Mouse (Mus musculus) hindbrain, postnatal 0 days (tissue): Measurements from ENCODE around the gene Ptprs. TPM values are rescaled to one million over a fixed set of nuclear protein-coding genes. Genes with fewer than 3 reads are reported as not detected.

Experiments
- ATAC-seq: fragments of 200-750 bp; cut with Nextera tagmentation; 2 replicates; pipeline ENCODE4 v1.8.0; 2017; ENCODE audit warnings: mild to moderate bottlenecking, moderate TSS enrichment, moderate library complexity
- DNase-seq: peaks from one replicate; pipeline ENCODE4 v3.0.0-alpha.2; 2015; ENCODE audit warnings: low spot score
- H3K27ac ChIP-seq: fragments of 300-500 bp; sonication (generic); 2 replicates; pipeline ENCODE4 v1.5.1; 2014; ENCODE audit warnings: mild to moderate bottlenecking
- H3K27me3 ChIP-seq: fragments of 300-500 bp; sonication (generic); 2 replicates; pipeline ENCODE4 v1.6.1; 2014; ENCODE audit warnings: low read length, mixed read lengths; ENCODE audit not compliant: insufficient read depth
- H3K36me3 ChIP-seq: fragments of 300-500 bp; sonication (generic); 2 replicates; pipeline ENCODE4 v1.6.1; 2014; ENCODE audit warnings: low read length, mixed read lengths; ENCODE audit not compliant: insufficient read depth
- H3K4me1 ChIP-seq: fragments of 300-500 bp; sonication (generic); 2 replicates; pipeline ENCODE4 v1.6.1; 2014; ENCODE audit warnings: antibody characterized with exemption, low read length, mixed read lengths; ENCODE audit not compliant: insufficient read depth
- H3K4me2 ChIP-seq: fragments of 300-500 bp; sonication (generic); 2 replicates; pipeline ENCODE4 v1.6.1; 2014; ENCODE audit warnings: low read depth, mild to moderate bottlenecking, low read length, moderate library complexity, mixed read lengths
- H3K4me3 ChIP-seq: fragments of 300-500 bp; sonication (generic); 2 replicates; pipeline ENCODE4 v1.5.1; 2014; ENCODE audit warnings: low read length
- H3K9ac ChIP-seq: fragments of 300-500 bp; sonication (generic); replicated peaks from 2 replicates; pipeline ENCODE4 v1.6.1; 2014; ENCODE audit warnings: mild to moderate bottlenecking, low read length, moderate library complexity, mixed read lengths
- H3K9me3 ChIP-seq: fragments of 300-500 bp; sonication (generic); 2 replicates; pipeline ENCODE4 v1.6.1; 2016; ENCODE audit warnings: low read length, mixed read lengths
- CTCF ChIP-seq: IDR thresholded peaks from 2 replicates; pipeline ENCODE4 v1.5.1; 2016; ENCODE audit warnings: antibody characterized with exemption, control low read depth, low read depth
- WGBS: fragments of 180-500 bp; shearing (Covaris S2); extraction: QIAGEN DNeasy Blood & Tissue Kit; methylation state at CpG from one replicate; pipeline ENCODE4 v1.1.7; 2014; 5-methylcytosine and 5-hydroxymethylcytosine counted together
- polyA plus RNA-seq: library from polyadenylated mRNA; unstranded; fragments of >200 nt; fragmentation: Nextera tagmentation; extraction: Ambion mirVana; gene quantifications from 2 replicates; pipeline ENCODE4 v1.2.1, GENCODE M21; 2015
- total RNA-seq: library from RNA; depleted of rRNA; stranded (reverse); fragments of >200 nt; gene quantifications from 2 replicates; pipeline ENCODE4 v1.2.3, GENCODE M21; 2014

Ptprs gene
- total and polyA plus RNA-seq, 2 experiments from 2014 or later = 198 to 913 TPM

DNA sequence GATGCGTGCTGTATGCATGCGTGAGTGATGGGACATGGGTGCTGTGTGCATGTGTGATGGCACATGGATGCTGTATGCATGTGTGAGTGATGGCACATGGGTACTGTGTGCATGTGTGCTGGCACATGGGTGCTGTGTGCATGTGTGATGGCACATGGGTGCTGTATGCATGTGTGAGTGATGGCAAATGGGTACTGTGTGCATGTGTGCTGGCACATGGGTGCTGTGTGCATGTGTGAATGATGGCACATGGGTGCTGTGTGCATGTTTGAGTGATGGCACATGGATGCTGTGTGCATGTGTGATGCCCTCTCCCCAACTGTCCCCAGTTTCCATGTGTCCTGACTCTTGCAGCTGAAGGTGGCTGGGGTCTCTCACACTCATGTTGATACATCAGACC lies 56.3 kb downstream of the Ptprs start:
- H3K27me3 ChIP-seq = no peaks in the 10 kb centered on the region
- DNase-seq (no peak), ATAC-seq (no peak)
- H3K9me3 ChIP-seq = no peaks in the 10 kb centered on the region
- no peak overlapping the region for H3K4me2 ChIP-seq
- no peak overlapping the region for H3K27ac ChIP-seq
- H3K9ac ChIP-seq = no peak overlapping the region
- 100% methylated on average over 2 of the region's 2 CpGs for WGBS
- no peak for TF ChIP-seq CTCF
- H3K4me3 ChIP-seq = no peak overlapping the region
- H3K36me3 ChIP-seq = peaks cover 90% of the 10 kb centered on the region
- no peaks in the 10 kb centered on the region for H3K4me1 ChIP-seq

- Histone ChIP-seq H3K4me2 (no peak overlapping the region), H3K36me3 (peaks cover 95% of the 10 kb centered on the region), H3K4me1 (no peaks in the 10 kb centered on the region), H3K9me3 (no peaks in the 10 kb centered on the region), H3K27ac (no peak overlapping the region), H3K9ac (no peak overlapping the region), H3K4me3 (no peak overlapping the region), H3K27me3 (no peaks in the 10 kb centered on the region)
- 52% methylated on average over 12 of the region's 12 CpGs for WGBS
- ATAC-seq (peak; percentile 8; the same call in 1 of the 2 replicates), DNase-seq (peak; percentile 43)
- no peak for TF ChIP-seq CTCF
These were observed 58.0 kb downstream of the Ptprs start for GRCm38 (mm10) chr17:56418304-56418703.

- ATAC-seq (no peak), DNase-seq (no peak)
- no peak overlapping the region for H3K4me2 ChIP-seq
- H3K9ac ChIP-seq = no peak overlapping the region
- no peaks in the 10 kb centered on the region for H3K27me3 ChIP-seq
- 0 out of 2 replicates have a peak, but pooled peaks cover 2% of the 10 kb centered on the region for H3K4me1 ChIP-seq
- no peaks in the 10 kb centered on the region for H3K9me3 ChIP-seq
- no peak overlapping the region for H3K27ac ChIP-seq
- TF ChIP-seq CTCF = no peak
- H3K36me3 ChIP-seq = peaks cover 92% of the 10 kb centered on the region
- no peak overlapping the region for H3K4me3 ChIP-seq
- 90% methylated on average over 9 of the region's 9 CpGs for WGBS
These were observed 61.5 kb downstream of the Ptprs start for GRCm38 (mm10) chr17:56414785-56415184.

GRCm38 (mm10) chr17:56413113-56413512 lies 63.2 kb downstream of the Ptprs start:
- no peak overlapping the region for H3K4me2 ChIP-seq
- H3K9ac ChIP-seq = no peak overlapping the region
- no peak for TF ChIP-seq CTCF
- no peaks in the 10 kb centered on the region for H3K9me3 ChIP-seq
- WGBS = 69% methylated on average over 13 of the region's 13 CpGs
- no peaks in the 10 kb centered on the region for H3K27me3 ChIP-seq
- DNase-seq (no peak), ATAC-seq (no peak)
- peaks cover 78% of the 10 kb centered on the region for H3K36me3 ChIP-seq
- no peak overlapping the region for H3K27ac ChIP-seq
- 0 out of 2 replicates have a peak, but pooled peaks cover 3% of the 10 kb centered on the region for H3K4me1 ChIP-seq
- H3K4me3 ChIP-seq = no peak overlapping the region

DNA sequence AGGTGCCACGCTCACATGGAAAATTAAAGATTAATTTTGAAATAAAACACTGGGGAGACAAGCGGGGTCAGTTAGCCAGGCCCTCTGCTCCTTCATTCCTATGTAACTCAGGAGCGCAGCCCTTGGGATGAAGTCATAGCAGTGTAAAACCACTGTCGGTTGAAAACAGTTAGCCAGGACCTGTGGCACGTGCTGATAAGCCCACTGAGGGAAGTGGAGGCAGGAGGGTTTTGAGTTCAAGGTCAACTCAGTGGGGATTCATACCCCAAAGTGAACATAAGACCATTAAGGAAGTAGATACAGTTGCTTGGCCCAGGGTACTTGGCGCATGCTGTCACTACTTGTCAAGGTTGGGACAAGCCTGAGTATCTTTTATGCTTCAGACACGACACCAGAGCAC lies 64.8 kb downstream of the Ptprs start:
- no peak for DNase-seq

DNA sequence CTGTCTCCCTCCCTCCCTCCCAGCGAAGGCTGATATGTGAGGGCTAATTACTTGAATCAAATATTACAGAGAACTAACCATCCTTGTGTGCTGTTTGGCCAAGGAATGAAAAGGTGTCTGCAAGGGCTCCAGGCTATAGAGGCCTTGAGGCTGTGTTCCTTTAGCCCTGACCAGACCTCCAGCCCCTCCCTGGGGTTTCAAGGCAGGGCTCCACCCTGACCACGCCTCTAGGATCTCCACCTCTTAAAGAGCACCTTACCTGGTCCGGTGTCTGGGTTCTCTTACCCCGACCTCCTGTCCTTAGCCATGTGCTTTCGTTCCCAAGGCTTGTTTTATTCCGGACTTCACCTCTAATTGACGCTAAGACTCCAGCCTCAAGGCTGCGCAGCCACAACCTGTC lies 66.5 kb downstream of the Ptprs start:
- Histone ChIP-seq H3K9me3 (no peaks in the 10 kb centered on the region), H3K4me2 (no peak overlapping the region), H3K9ac (0 out of 2 replicates have a peak overlapping the region, but pooled peaks have one; percentile 17), H3K4me3 (no peak overlapping the region), H3K27ac (peak overlapping the region; percentile 54; the same call in 1 of the 2 replicates), H3K36me3 (peaks cover 45% of the 10 kb centered on the region), H3K27me3 (no peaks in the 10 kb centered on the region), H3K4me1 (peaks cover 7% of the 10 kb centered on the region; the same call in 1 of the 2 replicates)
- TF ChIP-seq CTCF = no peak
- DNase-seq (no peak), ATAC-seq (peak; percentile 19; the same call in 1 of the 2 replicates)
- 38% methylated on average over 8 of the region's 8 CpGs for WGBS

More for the DNA sequence above, 64.8 kb downstream of the Ptprs start:
- WGBS = 93% methylated on average over 7 of the region's 7 CpGs
- peaks cover 5% of the 10 kb centered on the region; the same call in 1 of the 2 replicates for H3K4me1 ChIP-seq
- no peak overlapping the region for H3K4me2 ChIP-seq
- no peak overlapping the region for H3K27ac ChIP-seq
- no peak for ATAC-seq
- peaks cover 61% of the 10 kb centered on the region for H3K36me3 ChIP-seq
- no peaks in the 10 kb centered on the region for H3K27me3 ChIP-seq
- H3K9me3 ChIP-seq = no peaks in the 10 kb centered on the region
- H3K4me3 ChIP-seq = no peak overlapping the region
- TF ChIP-seq CTCF = no peak
- H3K9ac ChIP-seq = no peak overlapping the region

DNA sequence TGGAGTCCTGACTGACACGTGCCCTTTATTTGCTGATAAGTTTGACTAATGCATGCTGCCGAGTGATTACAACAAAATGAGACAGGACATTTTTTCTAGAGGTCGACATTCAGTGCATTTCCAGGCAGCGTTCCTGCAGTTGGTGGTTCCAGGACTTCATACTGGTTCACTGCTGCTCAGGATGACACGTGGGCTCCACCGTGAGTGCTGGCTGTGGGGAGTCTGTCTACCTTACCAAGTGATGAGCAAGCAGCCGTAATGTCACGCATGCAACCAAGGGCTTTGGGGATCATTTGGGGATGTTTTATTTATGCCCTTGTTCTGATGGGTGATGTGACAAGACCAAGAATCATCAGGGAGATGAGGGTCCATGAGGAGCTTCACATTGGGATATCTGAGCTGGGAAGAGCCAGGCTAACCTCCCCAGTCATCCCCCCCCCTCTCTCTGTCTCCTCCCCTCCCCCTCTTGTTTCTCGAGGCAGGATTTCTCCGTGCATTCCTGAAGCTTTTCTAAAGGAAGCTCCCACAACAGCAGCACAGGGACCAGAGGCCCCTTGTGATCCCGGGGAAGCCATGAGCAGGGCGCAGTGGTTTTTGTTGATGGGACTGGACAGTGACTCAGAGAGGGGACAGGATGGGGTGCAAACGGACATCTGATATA lies 67.2 kb downstream of the Ptprs start:
- peaks cover 40% of the 10 kb centered on the region for H3K36me3 ChIP-seq
- no peak overlapping the region for H3K4me3 ChIP-seq
- H3K27me3 ChIP-seq = no peaks in the 10 kb centered on the region
- H3K9me3 ChIP-seq = no peaks in the 10 kb centered on the region
- DNase-seq (peak; percentile 33), ATAC-seq (0 out of 2 replicates have a peak, but pooled peaks have one; percentile 11)
- peak overlapping the region; percentile 54; the same call in 1 of the 2 replicates for H3K27ac ChIP-seq
- WGBS = 29% methylated on average over 13 of the region's 13 CpGs
- H3K9ac ChIP-seq = 0 out of 2 replicates have a peak overlapping the region, but pooled peaks have one; percentile 17
- TF ChIP-seq CTCF = no peak
- H3K4me1 ChIP-seq = peaks cover 7% of the 10 kb centered on the region; the same call in 1 of the 2 replicates
- no peak overlapping the region for H3K4me2 ChIP-seq
